Mouse (Mus musculus): Measurements from ENCODE around the gene Olfr406. TPM values are rescaled to one million over a fixed set of nuclear protein-coding genes. Genes with fewer than 3 reads are reported as not detected.

Gene Olfr406
- polyA plus RNA-seq (2012; rRNA removed; ENCODE audit: low replicate concordance): not detected in 2 replicates

GRCm38 (mm10) chr11:74259508-74259907 is at the start of gene Olfr406:
Gene Olfr406, plus strand, starts transcription at chr11:74259808.

GRCm38 (mm10) chr11:74211279-74211678 is 48.3 kb upstream of the Olfr406 start, which contains the start of gene Olfr43:
Gene Olfr43, minus strand, starts transcription at chr11:74211379.

DNA sequence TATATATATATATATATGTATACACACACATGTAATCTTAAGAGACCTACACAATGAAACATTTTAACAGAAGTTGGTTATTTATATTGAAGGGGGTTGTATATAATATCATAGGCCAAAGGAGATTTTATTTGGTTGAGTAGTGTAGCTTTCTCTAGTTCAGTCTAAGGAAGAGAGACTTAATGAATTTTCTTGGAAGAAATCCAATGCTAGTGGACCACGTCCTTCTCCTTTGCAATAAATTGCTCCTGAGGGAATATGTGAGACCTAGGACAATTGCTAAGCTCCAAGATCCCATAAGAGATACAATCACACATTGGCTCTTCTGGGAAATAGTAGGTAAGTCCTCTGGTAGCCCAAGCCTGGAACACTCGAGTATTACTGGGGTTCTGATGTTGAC is 23.8 kb downstream of the Olfr406 start, which contains the start of gene Olfr59:
Gene Olfr59, plus strand, starts transcription at position 301 of the 400 bp plus-strand sequence.

Other genes with a start within 250 kb of the Olfr406 start
- gene Olfr139, start 203.3 kb upstream of the Olfr406 start, polyA plus RNA-seq (2012; rRNA removed; ENCODE audit: low replicate concordance): not detected in 2 replicates
- gene Olfr399, start 203.2 kb upstream of the Olfr406 start, polyA plus RNA-seq (2012; rRNA removed; ENCODE audit: low replicate concordance): not detected in 2 replicates
- not detected in 2 replicates for gene Zfp616, start 189.9 kb upstream of the Olfr406 start, polyA plus RNA-seq (2012; rRNA removed; ENCODE audit: low replicate concordance)
- gene Olfr401, start 146.1 kb upstream of the Olfr406 start, polyA plus RNA-seq (2012; rRNA removed; ENCODE audit: low replicate concordance): not detected in 2 replicates
- gene Olfr402, start 106.3 kb upstream of the Olfr406 start, polyA plus RNA-seq (2012; rRNA removed; ENCODE audit: low replicate concordance): not detected in 2 replicates
- not detected in 2 replicates for gene Olfr403, start 73.6 kb upstream of the Olfr406 start, polyA plus RNA-seq (2012; rRNA removed; ENCODE audit: low replicate concordance)
- gene Olfr43, start 48.4 kb upstream of the Olfr406 start, polyA plus RNA-seq (2012; rRNA removed; ENCODE audit: low replicate concordance): not detected in 2 replicates
- not detected in 2 replicates for gene Olfr59, start 23.9 kb downstream of the Olfr406 start, polyA plus RNA-seq (2012; rRNA removed; ENCODE audit: low replicate concordance)
- not detected in 2 replicates for gene Olfr410, start 78.2 kb downstream of the Olfr406 start, polyA plus RNA-seq (2012; rRNA removed; ENCODE audit: low replicate concordance)
- gene Olfr411, start 92.8 kb downstream of the Olfr406 start, polyA plus RNA-seq (2012; rRNA removed; ENCODE audit: low replicate concordance): not detected in 2 replicates
- gene Olfr412, start 102.3 kb downstream of the Olfr406 start, polyA plus RNA-seq (2012; rRNA removed; ENCODE audit: low replicate concordance): not detected in 2 replicates